Mouse (Mus musculus) MEL (cell line): ENCODE measurements at regions not wholly inside any gene's neighbourhood (a gene's known extent, or its start where the extent isn't known, plus 50 kb on each side); places are given as distances from the start of the nearest gene placed in this dataset.

Experiments
- CTCF ChIP-seq, 3 experiments: IDR thresholded peaks in 2 of 3; conservative IDR thresholded peaks in 1 of 3; 2 replicates each; pipeline ENCODE4 v1.5.1; 2011 to 2012; ENCODE audit warnings: low read length in 3 of 3, low read depth in 2 of 3, mild to moderate bottlenecking in 2 of 3, improper control_type of control experiment in 1 of 3, inconsistent platforms in 1 of 3, mixed read lengths in 1 of 3, moderate library complexity in 1 of 3; ENCODE audit not compliant: control insufficient read depth in 1 of 3, insufficient read depth in 1 of 3, poor library complexity in 1 of 3, severe bottlenecking in 1 of 3
- GATA1 ChIP-seq: IDR thresholded peaks from 2 replicates; pipeline ENCODE4 v1.6.1; 2011; ENCODE audit warnings: low read depth, low read length, improper control_type of control experiment
- HCFC1 ChIP-seq: IDR thresholded peaks from 2 replicates; pipeline ENCODE4 v1.6.1; 2012; ENCODE audit warnings: low read depth, mild to moderate bottlenecking, inconsistent platforms, low read length, improper control_type of control experiment, moderate library complexity
- NELFE ChIP-seq: IDR thresholded peaks from 2 replicates; pipeline ENCODE4 v1.6.1; 2011; ENCODE audit warnings: low read depth, low read length, improper control_type of control experiment
- POLR2A ChIP-seq, 2 experiments: IDR thresholded peaks; 2 replicates each; pipeline ENCODE4 v1.6.1; 2011 to 2012; ENCODE audit warnings: low read length in 2 of 2, mild to moderate bottlenecking in 2 of 2, control low read depth in 1 of 2, improper control_type of control experiment in 1 of 2, low read depth in 1 of 2, moderate library complexity in 1 of 2; ENCODE audit not compliant: control insufficient read depth in 1 of 2, insufficient read depth in 1 of 2, poor library complexity in 1 of 2
- POLR2AphosphoS2 ChIP-seq: IDR thresholded peaks from 2 replicates; pipeline ENCODE4 v1.6.1; 2011; ENCODE audit warnings: low read length, improper control_type of control experiment
- TBP ChIP-seq: IDR thresholded peaks from 2 replicates; pipeline ENCODE4 v1.8.0; 2011; ENCODE audit warnings: low read depth, low read length, improper control_type of control experiment
- ZNF384 ChIP-seq: IDR thresholded peaks from 2 replicates; pipeline ENCODE4 v1.6.1; 2012; ENCODE audit warnings: low read depth, mild to moderate bottlenecking, inconsistent platforms, low read length, improper control_type of control experiment

- TF ChIP-seq POLR2A (IDR thresholded peaks at IDR 0.05; ENCODE audit: control insufficient read depth in 1 of 2, insufficient read depth in 1 of 2, low read depth in 1 of 2, low read length in 2 of 2, poor library complexity in 1 of 2) (no peak), POLR2AphosphoS2 (no peak), TBP (no peak), HCFC1 (no peak), GATA1 (no peak), CTCF (IDR thresholded peaks at IDR 0.05 in 2 of 3, conservative IDR thresholded peaks at IDR 0.05 in 1 of 3; ENCODE audit: control insufficient read depth in 1 of 3, insufficient read depth in 1 of 3, low read depth in 2 of 3, low read length in 3 of 3, poor library complexity in 1 of 3, severe bottlenecking in 1 of 3) (no peak), ZNF384 (no peak), NELFE (no peak)
Observed at GRCm38 (mm10) chr19:15571204-15571603, 375.9 kb downstream of the Psat1 start.
